ENCODE assay signal across 15 mouse cellular contexts in the genomic region with DNA sequence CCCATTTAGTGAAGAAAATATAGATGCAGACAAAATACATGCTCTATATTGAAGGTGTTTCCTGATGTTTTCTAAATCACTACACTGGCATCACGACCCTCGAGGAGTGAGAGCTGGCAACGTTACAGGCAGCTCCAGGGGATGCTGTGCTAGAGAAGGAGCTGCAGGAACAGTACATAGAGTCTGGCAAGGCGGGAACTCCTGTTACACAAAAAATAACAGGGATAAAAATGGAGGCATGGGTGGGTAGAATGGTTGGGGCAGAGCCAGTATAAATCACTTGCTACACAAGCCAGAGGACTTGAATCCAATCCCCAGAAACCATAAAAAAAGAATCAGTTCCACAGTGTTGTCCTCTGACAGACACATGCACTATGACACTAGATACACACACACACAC. TPM values are rescaled to one million over a fixed set of nuclear protein-coding genes. Genes with fewer than 3 reads are reported as not detected.
DNase-seq lines count a peak whose midpoint lies in the region.
"Had no signal": no experiment of that assay in that cellular context is flagged by ENCODE, and none has a peak within 500 bp of the region (broad histone marks: within the 10 kb centered on the region; RNA-seq: fewer than 3 reads in every experiment).

No protein-coding gene starts in this region.

- intact Hi-C loops in left cerebral cortex, postnatal 14 days (cut with DNase I) = no loop called here
- intact Hi-C loops in left cerebral cortex, postnatal 10 days (cut with DNase I) = no loop called here

- peak; percentile 40 for DNase-seq in frontal cortex, postnatal 36 days (ENCODE audit: low spot score in 2 of 2)
- DNase-seq in frontal cortex, postnatal 25 days (ENCODE audit: low spot score in 2 of 2) = no peak
- peak; percentile 36 to 43 for DNase-seq in left cerebral cortex, postnatal 14 days (ENCODE audit: low spot score in 2 of 2)
- DNase-seq in left cerebral cortex, postnatal 10 days (ENCODE audit: extremely low spot score in 1 of 2, low spot score in 2 of 2) = no peak
- peak; percentile 38 to 42 for DNase-seq in right cerebral cortex, postnatal 10 days (ENCODE audit: low spot score in 2 of 2)
- no peak for DNase-seq in right cerebral cortex, postnatal 25 days
- peak; percentile 35 for DNase-seq in telencephalon, adult 2 months (ENCODE audit: low read depth, low spot score)
- DNase-seq in thymus, postnatal 0 days (ENCODE audit: low spot score) = no peak
- DNase-seq: adrenal gland, adult 8-10 months; adrenal gland, postnatal 25 days; cerebellum, adult 18-20 months; cerebellum, adult 9-10 months; cerebellum, postnatal 14 days; gastrocnemius, postnatal 10 days; gastrocnemius, postnatal 36 days had no signal

RNA-seq across cellular contexts. Expression of a gene that starts 37.0 kb away (rescaled TPM):
- 100 to 1,000 TPM; 105 to 109 TPM for total RNA-seq in left cerebral cortex, postnatal 14 days (2021)
- total RNA-seq in left cerebral cortex, postnatal 10 days (2021) = 100 to 1,000 TPM in 1 of 2 experiments, 10 to 100 TPM in 1; 97.7 to 100 TPM
- 3.9 and 5.6 TPM in 2 replicates for polyA plus RNA-seq in thymus, postnatal 0 days (2015; fragmentation: Nextera tagmentation; extraction: Ambion mirVana)

Comparison
In these comparisons a context has a peak if more than half of its experiments do, and no peak if none do; other contexts are left out.
1. DNase-seq: peak in frontal cortex, postnatal 36 days (2 of 2), left cerebral cortex, postnatal 14 days (2 of 2), right cerebral cortex, postnatal 10 days (2 of 2) and telencephalon, adult 2 months (single experiment); none in frontal cortex, postnatal 25 days (0 of 2), left cerebral cortex, postnatal 10 days (0 of 2), right cerebral cortex, postnatal 25 days (single experiment) and thymus, postnatal 0 days (single experiment).